Comparison of ENCODE assay signal across 8 mouse cellular contexts in the genomic region with DNA sequence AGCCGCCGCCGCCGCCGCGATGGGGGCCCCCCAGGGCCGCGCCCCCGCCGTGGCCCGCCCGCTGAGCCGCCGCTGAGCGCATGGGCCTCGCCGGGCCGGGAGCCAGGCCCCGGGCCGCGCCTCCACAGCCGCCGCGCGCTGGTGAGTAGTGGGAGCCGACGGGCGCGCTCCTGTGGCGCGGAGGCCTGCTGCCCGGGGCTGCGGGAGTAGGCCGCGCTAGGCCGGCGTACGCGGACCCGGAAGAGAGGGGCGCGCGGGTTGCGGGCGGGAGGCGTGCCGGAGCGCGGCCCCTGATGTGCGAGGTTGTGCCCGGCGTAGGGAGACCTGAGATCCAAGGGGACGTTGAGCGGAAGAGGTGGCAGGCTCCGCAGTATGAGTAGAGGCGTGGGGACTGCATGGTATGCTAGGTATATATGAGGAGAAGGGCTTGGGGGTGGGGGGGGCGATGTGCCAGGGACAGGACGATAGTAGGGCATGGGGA. TPM values are rescaled to one million over a fixed set of nuclear protein-coding genes. Genes with fewer than 3 reads are reported as not detected.
DNase-seq lines count a peak whose midpoint lies in the region; ATAC-seq and TF ChIP-seq lines count a peak whose summit lies in the region.

No protein-coding gene starts in this region.

- H3K9me3 ChIP-seq in forebrain, embryonic 12.5 days = no peaks in the 10 kb centered on the region
- H3K9me3 ChIP-seq in midbrain, embryonic 14.5 days (ENCODE audit: control insufficient read depth, low read length) = no peaks in the 10 kb centered on the region

- peak overlapping the region; percentile 91 for H3K4me2 ChIP-seq in forebrain, embryonic 12.5 days
- peak overlapping the region; percentile 81 for H3K4me2 ChIP-seq in midbrain, embryonic 14.5 days (ENCODE audit: low read length)

- peak overlapping the region; percentile 96 for H3K4me3 ChIP-seq in gastrocnemius, adult 2 months
- H3K4me3 ChIP-seq in testis, adult 2 months (ENCODE audit: control insufficient read depth, low read depth, low read length) = peak overlapping the region; percentile 98
- H3K4me3 ChIP-seq in forebrain, embryonic 12.5 days (replicated peaks) = peak overlapping the region; percentile 94
- peak overlapping the region; percentile 80 for H3K4me3 ChIP-seq in midbrain, embryonic 14.5 days (replicated peaks; ENCODE audit: low read depth, low read length)

- no peak for TF ChIP-seq CTCF in gastrocnemius, adult 2 months (IDR thresholded peaks at IDR 0.05)
- TF ChIP-seq CTCF in testis, adult 2 months (IDR thresholded peaks at IDR 0.05; ENCODE audit: control insufficient read depth, insufficient read depth, insufficient replicate concordance, low read depth, low read length) = no peak

- H3K4me1 ChIP-seq in testis, adult 2 months (ENCODE audit: control insufficient read depth, insufficient read depth, low read length) = peaks cover 8% of the 10 kb centered on the region
- H3K4me1 ChIP-seq in forebrain, embryonic 12.5 days = peaks cover 30% of the 10 kb centered on the region
- H3K4me1 ChIP-seq in midbrain, embryonic 14.5 days (ENCODE audit: control insufficient read depth, insufficient read depth, low read length) = peaks cover 29% of the 10 kb centered on the region

- no peak for TF ChIP-seq POLR2A in testis, adult 2 months (IDR thresholded peaks at IDR 0.05; ENCODE audit: control insufficient read depth, low read depth, low read length)

- H3K36me3 ChIP-seq in testis, adult 2 months (ENCODE audit: control insufficient read depth, insufficient read depth, low read length) = no peaks in the 10 kb centered on the region; the same call in 1 of the 2 replicates
- peaks cover 20% of the 10 kb centered on the region for H3K36me3 ChIP-seq in forebrain, embryonic 12.5 days (replicated peaks)
- H3K36me3 ChIP-seq in midbrain, embryonic 14.5 days (ENCODE audit: control insufficient read depth, insufficient read depth, low read length) = peaks cover 16% of the 10 kb centered on the region

- peak overlapping the region; percentile 93 for H3K9ac ChIP-seq in forebrain, embryonic 12.5 days
- H3K9ac ChIP-seq in midbrain, embryonic 14.5 days (replicated peaks; ENCODE audit: low read length) = peak overlapping the region; percentile 95

- H3K27me3 ChIP-seq in testis, adult 2 months (ENCODE audit: control insufficient read depth, insufficient read depth, low read length) = no peaks in the 10 kb centered on the region
- H3K27me3 ChIP-seq in forebrain, embryonic 12.5 days = no peaks in the 10 kb centered on the region
- no peaks in the 10 kb centered on the region for H3K27me3 ChIP-seq in midbrain, embryonic 14.5 days (ENCODE audit: control insufficient read depth, insufficient read depth, low read length)

- intact Hi-C loops in gastrocnemius, adult 2 months (cut with DNase I) = loop anchor here (5.0 kb wide), 1 partner anchor 103 kb away; a partner anchor contains a TSS

- peak overlapping the region; percentile 91 for H3K27ac ChIP-seq in gastrocnemius, adult 2 months
- H3K27ac ChIP-seq in testis, adult 2 months (ENCODE audit: control insufficient read depth, insufficient read depth, low read depth, low read length) = peak overlapping the region; percentile 86
- H3K27ac ChIP-seq in forebrain, embryonic 12.5 days = peak overlapping the region; percentile 94
- H3K27ac ChIP-seq in midbrain, embryonic 14.5 days (replicated peaks; ENCODE audit: low read depth, low read length) = peak overlapping the region; percentile 94

- peak; percentile 85 for DNase-seq in gastrocnemius, adult 2 months
- DNase-seq in gastrocnemius, postnatal 25 days = no peak
- no peak for DNase-seq in testis, postnatal 10 days (ENCODE audit: low spot score)
- peak; percentile 44 to 76 for DNase-seq in kidney, postnatal 36 days
- DNase-seq in midbrain, embryonic 14.5 days = peak; percentile 67
- DNase-seq in yolk sac, embryonic 10.5 days (ENCODE audit: low spot score) = no peak

- WGBS in forebrain, embryonic 12.5 days = 2% methylated on average over 46 of the region's 58 CpGs
- WGBS in midbrain, embryonic 14.5 days = under 1% methylated on average over 51 of the region's 58 CpGs

- ATAC-seq in forebrain, embryonic 12.5 days (ENCODE audit: low FRiP score) = peak; percentile 63
- ATAC-seq in midbrain, embryonic 14.5 days (ENCODE audit: low FRiP score, low TSS enrichment) = peak; percentile 74

RNA-seq across cellular contexts. Expression of a gene that starts 0.5 kb away (rescaled TPM):
- total RNA-seq in gastrocnemius, adult 2 months (2021) = 10 to 100 TPM; 15.9 TPM
- 10 to 100 TPM; 10.8 to 17.2 TPM for total RNA-seq in gastrocnemius, postnatal 25 days (2021)
- 14.4 and 15.0 TPM in 2 replicates for polyA plus RNA-seq in testis, adult 2 months (2012; rRNA removed)
- polyA plus RNA-seq in forebrain, embryonic 12.5 days (2016; fragmentation: Nextera tagmentation; extraction: Ambion mirVana) = 12.0 and 13.1 TPM in 2 replicates
- 13.4 and 16.9 TPM in 2 replicates for polyA plus RNA-seq in midbrain, embryonic 14.5 days (2014; fragmentation: Nextera tagmentation; extraction: Ambion mirVana)

RNA-seq across cellular contexts. Expression of a gene that starts 15.6 kb away (rescaled TPM):
- total RNA-seq in gastrocnemius, adult 2 months (2021) = 10 to 100 TPM; 54.1 to 73.2 TPM
- total RNA-seq in gastrocnemius, postnatal 25 days (2021) = 10 to 100 TPM; 62.0 to 62.3 TPM
- polyA plus RNA-seq in testis, adult 2 months (2012; rRNA removed) = 30.4 and 36.5 TPM in 2 replicates
- polyA plus RNA-seq in forebrain, embryonic 12.5 days (2016; fragmentation: Nextera tagmentation; extraction: Ambion mirVana) = 208 and 218 TPM in 2 replicates
- 170 and 190 TPM in 2 replicates for polyA plus RNA-seq in midbrain, embryonic 14.5 days (2014; fragmentation: Nextera tagmentation; extraction: Ambion mirVana)

RNA-seq across cellular contexts. Expression of a gene that starts 25.8 kb away (rescaled TPM):
- total RNA-seq in gastrocnemius, adult 2 months (2021) = under 1 TPM; 0.67 to 0.92 TPM
- 1 to 10 TPM in 1 of 2 experiments, under 1 TPM in 1; 0.87 to 1.2 TPM for total RNA-seq in gastrocnemius, postnatal 25 days (2021)
- polyA plus RNA-seq in testis, adult 2 months (2012; rRNA removed) = 361 and 374 TPM in 2 replicates
- polyA plus RNA-seq in forebrain, embryonic 12.5 days (2016; fragmentation: Nextera tagmentation; extraction: Ambion mirVana) = 2.1 and 2.6 TPM in 2 replicates
- polyA plus RNA-seq in midbrain, embryonic 14.5 days (2014; fragmentation: Nextera tagmentation; extraction: Ambion mirVana) = 2.4 and 2.9 TPM in 2 replicates

RNA-seq across cellular contexts. Expression of a gene that starts 43.5 kb away (rescaled TPM):
- 1 to 10 TPM; 1.6 to 2.5 TPM for total RNA-seq in gastrocnemius, adult 2 months (2021)
- total RNA-seq in gastrocnemius, postnatal 25 days (2021) = 1 to 10 TPM; 1.2 to 1.7 TPM
- 5.3 and 5.4 TPM in 2 replicates for polyA plus RNA-seq in testis, adult 2 months (2012; rRNA removed)
- polyA plus RNA-seq in forebrain, embryonic 12.5 days (2016; fragmentation: Nextera tagmentation; extraction: Ambion mirVana) = 58.6 and 62.9 TPM in 2 replicates
- 17.5 and 23.7 TPM in 2 replicates for polyA plus RNA-seq in midbrain, embryonic 14.5 days (2014; fragmentation: Nextera tagmentation; extraction: Ambion mirVana)

RNA-seq across cellular contexts. Expression of a gene that starts 48.8 kb away (rescaled TPM):
- total RNA-seq in gastrocnemius, adult 2 months (2021) = 1 to 10 TPM; 2.1 to 3.0 TPM
- 1 to 10 TPM; 2.8 to 3.2 TPM for total RNA-seq in gastrocnemius, postnatal 25 days (2021)
- 9.8 and 12.0 TPM in 2 replicates for polyA plus RNA-seq in testis, adult 2 months (2012; rRNA removed)
- polyA plus RNA-seq in forebrain, embryonic 12.5 days (2016; fragmentation: Nextera tagmentation; extraction: Ambion mirVana) = 27.1 and 28.2 TPM in 2 replicates
- polyA plus RNA-seq in midbrain, embryonic 14.5 days (2014; fragmentation: Nextera tagmentation; extraction: Ambion mirVana) = 21.0 and 21.5 TPM in 2 replicates

Comparison
In these comparisons a context has a peak if more than half of its experiments do, and no peak if none do; other contexts are left out.
1. DNase-seq: peak in gastrocnemius, adult 2 months (single experiment), kidney, postnatal 36 days (2 of 2) and midbrain, embryonic 14.5 days (single experiment); none in gastrocnemius, postnatal 25 days (single experiment), testis, postnatal 10 days (single experiment) and yolk sac, embryonic 10.5 days (single experiment).
2. RNA of a gene that starts 25.8 kb away (polyA plus RNA-seq): 361 to 374 TPM in testis, adult 2 months; 2.4 to 2.9 TPM in midbrain, embryonic 14.5 days and 2.1 to 2.6 TPM in forebrain, embryonic 12.5 days; every median in the first group is over 10 times any median in the second.
3. Peak in every context shown above with its lines, with median percentiles within 50 percentile points of each other: H3K27ac ChIP-seq and H3K4me3 ChIP-seq.